Mouse (Mus musculus) hindbrain, embryonic 12.5 days (tissue): ENCODE measurements around the gene Vmn1r120. TPM values are rescaled to one million over a fixed set of nuclear protein-coding genes. Genes with fewer than 3 reads are reported as not detected.
"Not testable (repeated sequence)": the region's sequence is repeated elsewhere in the genome, so short reads cannot be mapped to it uniquely, and the experiment has no call there.

ENCODE experiments used
- ATAC-seq: fragments of 200-750 bp; cut with Nextera tagmentation; 2 replicates; pipeline ENCODE4 v1.8.0; 2017; ENCODE audit warnings: moderate TSS enrichment; ENCODE audit not compliant: low FRiP score
- H3K27ac ChIP-seq: fragments of 300-500 bp; sonication (generic); 2 replicates; pipeline ENCODE4 v1.5.1; 2016; ENCODE audit warnings: mild to moderate bottlenecking
- H3K27me3 ChIP-seq: fragments of 300-500 bp; sonication (generic); 2 replicates; pipeline ENCODE4 v1.6.1; 2016; ENCODE audit warnings: mild to moderate bottlenecking
- H3K36me3 ChIP-seq: fragments of 300-500 bp; sonication (generic); 2 replicates; pipeline ENCODE4 v1.6.1; 2016; ENCODE audit warnings: mild to moderate bottlenecking
- H3K4me1 ChIP-seq: fragments of 300-500 bp; sonication (generic); 2 replicates; pipeline ENCODE4 v1.6.1; 2016
- H3K4me2 ChIP-seq: fragments of 300-500 bp; sonication (generic); replicated peaks from 2 replicates; pipeline ENCODE4 v1.6.1; 2016; ENCODE audit warnings: mild to moderate bottlenecking
- H3K4me3 ChIP-seq: fragments of 300-500 bp; sonication (generic); 2 replicates; pipeline ENCODE4 v1.5.1; 2016; ENCODE audit warnings: mild to moderate bottlenecking
- H3K9ac ChIP-seq: fragments of 300-500 bp; sonication (generic); 2 replicates; pipeline ENCODE4 v1.6.1; 2016; ENCODE audit warnings: mild to moderate bottlenecking, moderate library complexity
- H3K9me3 ChIP-seq: fragments of 300-500 bp; sonication (generic); replicated peaks from 2 replicates; pipeline ENCODE4 v1.6.1; 2016; ENCODE audit warnings: mild to moderate bottlenecking
- WGBS: fragments of 180-500 bp; shearing (Covaris S2); methylation state at CpG from one replicate; pipeline ENCODE4 v1.1.7; 2016; 5-methylcytosine and 5-hydroxymethylcytosine counted together
- polyA plus RNA-seq: library from polyadenylated mRNA; unstranded; fragments of >200 nt; fragmentation: Nextera tagmentation; extraction: Ambion mirVana; gene quantifications from 2 replicates; pipeline ENCODE4 v1.2.1, GENCODE M21; 2016

Gene Vmn1r120
- not detected in 2 replicates for polyA plus RNA-seq

- not testable (repeated sequence) for H3K27me3 ChIP-seq, H3K4me3 ChIP-seq, H3K4me2 ChIP-seq, H3K9me3 ChIP-seq, H3K9ac ChIP-seq, H3K36me3 ChIP-seq, ATAC-seq, H3K27ac ChIP-seq, H3K4me1 ChIP-seq
- 81% methylated on average over 1 of the region's 1 CpGs for WGBS
Measured at GRCm38 (mm10) chr7:21053684-21054083, at the start of gene Vmn1r120. TSS of gene Vmn1r120 (minus strand) at chr7:21053784.

DNA sequence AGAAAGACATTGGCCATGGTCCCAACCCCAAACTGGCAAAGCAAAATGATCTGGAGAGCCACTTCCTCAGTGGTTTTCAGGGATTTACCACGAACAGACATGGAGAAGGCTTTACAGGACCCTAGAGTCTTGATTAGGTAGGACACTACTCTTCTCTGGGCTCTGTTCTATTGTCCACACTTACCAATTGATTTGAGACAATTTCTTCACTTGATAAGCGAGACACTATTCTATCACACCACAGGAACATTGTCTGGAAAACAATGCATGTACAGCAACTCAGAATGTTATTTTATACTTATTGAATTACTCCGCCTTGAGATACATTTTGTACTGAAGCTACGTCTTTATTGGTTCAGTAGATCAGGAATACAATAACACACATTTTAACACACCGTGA is 44.8 kb upstream of the Vmn1r120 start, which contains the start of gene Vmn1r121:
Gene Vmn1r121 (minus strand): TSS at position 101 of the 400 bp plus-strand sequence.
- not testable (repeated sequence) for H3K27ac ChIP-seq, H3K9me3 ChIP-seq, H3K36me3 ChIP-seq, H3K4me2 ChIP-seq, H3K4me1 ChIP-seq, H3K27me3 ChIP-seq, H3K9ac ChIP-seq, ATAC-seq, H3K4me3 ChIP-seq
- 72% methylated on average over 5 of the region's 5 CpGs for WGBS

- WGBS = no CpG with 5 or more reads among the region's 2 CpGs
- H3K9ac ChIP-seq, ATAC-seq: not testable (repeated sequence)
Measured at GRCm38 (mm10) chr7:21012355-21012754, 41.2 kb downstream of the Vmn1r120 start, which contains the start of gene Vmn1r119. TSS of gene Vmn1r119 (minus strand) at chr7:21012455.

More at GRCm38 (mm10) chr7:21012355-21012754, 41.2 kb downstream of the Vmn1r120 start, which contains the start of gene Vmn1r119:
- not testable (repeated sequence) for H3K4me2 ChIP-seq, H3K4me1 ChIP-seq, H3K27me3 ChIP-seq, H3K27ac ChIP-seq, H3K9me3 ChIP-seq, H3K4me3 ChIP-seq, H3K36me3 ChIP-seq

Other genes starting within 250 kb of the Vmn1r120 start
- not detected in 2 replicates for gene Vmn1r114, start 241.6 kb downstream of the Vmn1r120 start, polyA plus RNA-seq
- not detected in 2 replicates for gene Vmn1r115, start 208.8 kb downstream of the Vmn1r120 start, polyA plus RNA-seq
- gene Vmn1r116, start 181.5 kb downstream of the Vmn1r120 start, polyA plus RNA-seq = not detected in 2 replicates
- not detected in 2 replicates for gene Vmn1r117, start 169.7 kb downstream of the Vmn1r120 start, polyA plus RNA-seq
- gene Vmn1r118, start 141.4 kb downstream of the Vmn1r120 start, polyA plus RNA-seq = not detected in 2 replicates
- gene Vmn1r119, start 41.3 kb downstream of the Vmn1r120 start, polyA plus RNA-seq = not detected in 2 replicates
- gene Vmn1r121, start 44.7 kb upstream of the Vmn1r120 start, polyA plus RNA-seq = not detected in 2 replicates
- not detected in 2 replicates for gene Vmn1r122, start 80.3 kb upstream of the Vmn1r120 start, polyA plus RNA-seq
- not detected in 2 replicates for gene Vmn1r123, start 108.4 kb upstream of the Vmn1r120 start, polyA plus RNA-seq
- not detected in 2 replicates for gene Gm5157, start 136.6 kb upstream of the Vmn1r120 start, polyA plus RNA-seq
- gene Vmn1r124, start 206.8 kb upstream of the Vmn1r120 start, polyA plus RNA-seq = not detected in 2 replicates
- gene Vmn1r125, start 218.4 kb upstream of the Vmn1r120 start, polyA plus RNA-seq = not detected in 2 replicates
- not detected in 2 replicates for gene Vmn1r126, start 247.7 kb upstream of the Vmn1r120 start, polyA plus RNA-seq